Mouse (Mus musculus): ENCODE results near the gene Vopp1.

- TF ChIP-seq CTCF (IDR thresholded peaks at IDR 0.05; ENCODE audit: low read depth) (no peak), EP300 (optimal IDR thresholded peaks at IDR 0.05) (no peak)
Measured at GRCm38 (mm10) chr6:57796853-57797423, 28.0 kb downstream of the Vopp1 start.
